ENCODE assay signal across 10 mouse cellular contexts in genomic region chr4:126149798-126150197, GRCm38 (mm10). TPM values are rescaled to one million over a fixed set of nuclear protein-coding genes. Genes with fewer than 3 reads are reported as not detected.
DNase-seq lines count a peak whose midpoint lies in the region; ATAC-seq and TF ChIP-seq lines count a peak whose summit lies in the region.
"Had no signal": no experiment of that assay in that cellular context is flagged by ENCODE, and none has a peak within 500 bp of the region (broad histone marks: within the 10 kb centered on the region; RNA-seq: fewer than 3 reads in every experiment).

No protein-coding gene starts in this region.

- H3K4me2 ChIP-seq in heart, embryonic 15.5 days, result peak overlapping the region; percentile 67
- peak overlapping the region; percentile 67 for H3K4me2 ChIP-seq in liver, embryonic 13.5 days

- no peak overlapping the region; the same call in 1 of the 2 replicates for H3K9ac ChIP-seq in heart, embryonic 15.5 days
- H3K9ac ChIP-seq in liver, embryonic 13.5 days, result no peak overlapping the region

- H3K4me3 ChIP-seq in kidney, adult 2 months (ENCODE audit: insufficient read depth, low read depth, low read length), result peak overlapping the region; percentile 78
- peak overlapping the region; percentile 64 for H3K4me3 ChIP-seq in heart, embryonic 15.5 days
- H3K4me3 ChIP-seq in liver, embryonic 13.5 days (replicated peaks), result 0 out of 2 replicates have a peak overlapping the region, but pooled peaks have one; percentile 3

- H3K36me3 ChIP-seq in kidney, adult 2 months (ENCODE audit: control insufficient read depth, insufficient read depth, low read length), result no peaks in the 10 kb centered on the region; the same call in 1 of the 2 replicates
- H3K36me3 ChIP-seq in heart, embryonic 15.5 days, result no peaks in the 10 kb centered on the region
- no peaks in the 10 kb centered on the region for H3K36me3 ChIP-seq in liver, embryonic 13.5 days
- H3K36me3 ChIP-seq: G1E had no signal

- TF ChIP-seq POLR2A in kidney, adult 2 months (IDR thresholded peaks at IDR 0.05; ENCODE audit: low read depth, low read length), result no peak

- no peaks in the 10 kb centered on the region for H3K27me3 ChIP-seq in kidney, adult 2 months (replicated peaks; ENCODE audit: control insufficient read depth, insufficient read depth, low read length)
- H3K27me3 ChIP-seq in heart, embryonic 15.5 days, result 0 out of 2 replicates have a peak, but pooled peaks cover 5% of the 10 kb centered on the region
- H3K27me3 ChIP-seq in liver, embryonic 13.5 days, result peaks cover 50% of the 10 kb centered on the region

- DNase-seq in kidney, adult 2 months, result no peak
- DNase-seq in kidney, postnatal 10 days, result no peak
- peak; percentile 49 for DNase-seq in R1 (ENCODE audit: low read depth, low spot score)
- DNase-seq in liver, embryonic 13.5 days, result no peak
- no peak for DNase-seq in adrenal gland, adult 8-10 months
- DNase-seq in right cerebral cortex, postnatal 10 days (ENCODE audit: low spot score in 2 of 2), result no peak
- DNase-seq in left cerebral cortex, postnatal 14 days (ENCODE audit: low spot score in 2 of 2), result no peak
- DNase-seq: cerebellum, adult 11 months had no signal

- no peak for TF ChIP-seq CTCF in kidney, adult 2 months (conservative IDR thresholded peaks at IDR 0.05; ENCODE audit: insufficient read depth, insufficient read length, low read depth, low read length)

- H3K9me3 ChIP-seq in heart, embryonic 15.5 days (replicated peaks), result no peaks in the 10 kb centered on the region
- H3K9me3 ChIP-seq in liver, embryonic 13.5 days (replicated peaks), result no peaks in the 10 kb centered on the region
- H3K9me3 ChIP-seq: G1E had no signal

- peak overlapping the region; percentile 92 for H3K27ac ChIP-seq in kidney, adult 2 months (ENCODE audit: insufficient read depth, low read depth, low read length)
- peak overlapping the region; percentile 86 for H3K27ac ChIP-seq in heart, embryonic 15.5 days
- H3K27ac ChIP-seq in liver, embryonic 13.5 days, result peak overlapping the region; percentile 67; the same call in 1 of the 2 replicates

- peaks cover 17% of the 10 kb centered on the region; the same call in 1 of the 2 replicates for H3K4me1 ChIP-seq in kidney, adult 2 months (ENCODE audit: control insufficient read depth, insufficient read depth, low read length)
- peaks cover 58% of the 10 kb centered on the region for H3K4me1 ChIP-seq in heart, embryonic 15.5 days (replicated peaks)
- H3K4me1 ChIP-seq in liver, embryonic 13.5 days (replicated peaks), result peaks cover 32% of the 10 kb centered on the region

- intact Hi-C loops in left cerebral cortex, postnatal 14 days (cut with DNase I), result no loop called here

- WGBS in kidney, adult 2 months, result 29% methylated on average over 10 of the region's 10 CpGs
- WGBS in heart, embryonic 15.5 days, result 39% methylated on average over 10 of the region's 10 CpGs
- 59% methylated on average over 10 of the region's 10 CpGs for WGBS in liver, embryonic 13.5 days (ENCODE audit: insufficient replicate concordance)

- ATAC-seq in heart, embryonic 15.5 days (replicated peaks; ENCODE audit: insufficient number of reproducible peaks, insufficient read depth, low FRiP score, low read depth), result no peak
- no peak for ATAC-seq in liver, embryonic 13.5 days (ENCODE audit: low read depth)

RNA-seq across cellular contexts. Expression of gene Eva1b, which starts 2.3 kb away (rescaled TPM):
- 68.8 and 101 TPM in 2 replicates for polyA plus RNA-seq in kidney, adult 2 months (2012; rRNA removed)
- polyA plus RNA-seq in heart, embryonic 15.5 days (2015; fragmentation: Nextera tagmentation; extraction: Ambion mirVana), result 28.0 and 37.7 TPM in 2 replicates
- polyA plus RNA-seq in liver, embryonic 13.5 days (2015; fragmentation: Nextera tagmentation; extraction: Ambion mirVana), result 11.8 and 13.3 TPM in 2 replicates
- 10 to 100 TPM; 21.1 to 32.2 (median 27.0) TPM for total RNA-seq in adrenal gland, adult 8-10 months (2022)
- 1 to 10 TPM; 6.5 to 7.0 TPM for total RNA-seq in left cerebral cortex, postnatal 14 days (2021)

RNA-seq across cellular contexts. Expression of gene Sh3d21, which starts 13.5 kb away (rescaled TPM):
- polyA plus RNA-seq in kidney, adult 2 months (2012; rRNA removed), result 5.0 and 5.5 TPM in 2 replicates
- 3.3 and 4.1 TPM in 2 replicates for polyA plus RNA-seq in heart, embryonic 15.5 days (2015; fragmentation: Nextera tagmentation; extraction: Ambion mirVana)
- polyA plus RNA-seq in liver, embryonic 13.5 days (2015; fragmentation: Nextera tagmentation; extraction: Ambion mirVana), result 0.82 and 1.3 TPM in 2 replicates
- total RNA-seq in adrenal gland, adult 8-10 months (2022), result 1 to 10 TPM; 2.7 to 5.0 (median 4.3) TPM
- 1 to 10 TPM in 1 of 2 experiments, under 1 TPM in 1; 0.79 to 1.0 TPM for total RNA-seq in left cerebral cortex, postnatal 14 days (2021)

RNA-seq across cellular contexts. Expression of gene Stk40, which starts 46.0 kb away (rescaled TPM):
- 38.3 and 38.9 TPM in 2 replicates for polyA plus RNA-seq in kidney, adult 2 months (2012; rRNA removed)
- polyA plus RNA-seq in heart, embryonic 15.5 days (2015; fragmentation: Nextera tagmentation; extraction: Ambion mirVana), result 20.6 and 27.2 TPM in 2 replicates
- polyA plus RNA-seq in liver, embryonic 13.5 days (2015; fragmentation: Nextera tagmentation; extraction: Ambion mirVana), result 13.9 and 15.9 TPM in 2 replicates
- 10 to 100 TPM; 33.9 to 38.7 (median 37.6) TPM for total RNA-seq in adrenal gland, adult 8-10 months (2022)
- total RNA-seq in left cerebral cortex, postnatal 14 days (2021), result 10 to 100 TPM; 26.5 to 28.8 TPM

RNA-seq across cellular contexts. Expression of gene Thrap3, which starts 52.8 kb away (rescaled TPM):
- 40.4 and 51.0 TPM in 2 replicates for polyA plus RNA-seq in kidney, adult 2 months (2012; rRNA removed)
- polyA plus RNA-seq in heart, embryonic 15.5 days (2015; fragmentation: Nextera tagmentation; extraction: Ambion mirVana), result 129 and 149 TPM in 2 replicates
- 98.1 and 121 TPM in 2 replicates for polyA plus RNA-seq in liver, embryonic 13.5 days (2015; fragmentation: Nextera tagmentation; extraction: Ambion mirVana)
- total RNA-seq in adrenal gland, adult 8-10 months (2022), result 100 to 1,000 TPM; 203 to 250 (median 221) TPM
- total RNA-seq in left cerebral cortex, postnatal 14 days (2021), result 100 to 1,000 TPM; 129 to 147 TPM

RNA-seq across cellular contexts. Expression of gene Lsm10, which starts 53.4 kb away (rescaled TPM):
- 36.5 TPM in 2 replicates for polyA plus RNA-seq in kidney, adult 2 months (2012; rRNA removed)
- polyA plus RNA-seq in heart, embryonic 15.5 days (2015; fragmentation: Nextera tagmentation; extraction: Ambion mirVana), result 42.2 and 43.2 TPM in 2 replicates
- polyA plus RNA-seq in liver, embryonic 13.5 days (2015; fragmentation: Nextera tagmentation; extraction: Ambion mirVana), result 31.1 and 31.3 TPM in 2 replicates
- 10 to 100 TPM; 22.3 to 33.2 (median 30.7) TPM for total RNA-seq in adrenal gland, adult 8-10 months (2022)
- 10 to 100 TPM; 14.7 to 15.4 TPM for total RNA-seq in left cerebral cortex, postnatal 14 days (2021)

Comparison
In these comparisons a context has a peak if more than half of its experiments do, and no peak if none do; other contexts are left out.
1. H3K4me3 ChIP-seq: peak in every context shown above with its lines; median percentile 78 in kidney, adult 2 months; 64 in heart, embryonic 15.5 days; 3 in liver, embryonic 13.5 days.